Mouse (Mus musculus): Measurements from ENCODE around the gene Ddx18.
A peak's percentile ranks its signal among the peaks of the same experiment; 100 is the strongest.

DNA sequence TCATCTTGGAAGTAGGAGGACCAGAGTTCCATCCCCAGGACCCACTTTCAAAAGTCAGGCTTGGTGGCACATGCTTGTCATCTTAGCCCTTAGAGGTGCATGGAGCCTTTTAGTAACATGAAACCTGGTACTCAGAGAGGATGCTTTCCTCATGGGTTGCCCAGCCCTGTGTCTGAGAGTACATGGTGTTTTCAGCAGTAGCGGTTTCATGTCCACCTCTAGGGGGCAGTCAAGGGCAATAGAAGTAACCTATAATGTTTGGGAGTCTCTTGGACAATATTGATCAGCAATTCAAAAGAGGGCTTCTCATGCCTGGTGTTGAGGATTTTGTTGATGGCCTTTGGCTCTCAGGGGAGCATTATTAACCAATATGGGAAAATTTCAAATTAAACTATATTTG, 33.3 kb upstream of the Ddx18 start:
- TF ChIP-seq POLR2A (IDR thresholded peaks at IDR 0.05; ENCODE audit: borderline replicate concordance, insufficient read depth, low read length): no peak
- TF ChIP-seq CTCF (IDR thresholded peaks at IDR 0.05; ENCODE audit: borderline replicate concordance, insufficient read depth, low read depth, low read length): peak; percentile 39; the same call in 1 of the 2 replicates

All from cerebellum, adult 2 months (tissue).